Mouse (Mus musculus) bone marrow macrophage, adult 2 months (primary cell): ENCODE results near the gene Abcf3.

Experiments used
- CTCF ChIP-seq: IDR thresholded peaks from 2 replicates; pipeline ENCODE4 v1.5.1; 2012; ENCODE audit warnings: low read depth, mild to moderate bottlenecking, low read length, moderate library complexity
- POLR2A ChIP-seq: IDR thresholded peaks from 2 replicates; pipeline ENCODE4 v1.6.1; 2012; ENCODE audit warnings: mild to moderate bottlenecking, low read depth, low read length, borderline replicate concordance

DNA sequence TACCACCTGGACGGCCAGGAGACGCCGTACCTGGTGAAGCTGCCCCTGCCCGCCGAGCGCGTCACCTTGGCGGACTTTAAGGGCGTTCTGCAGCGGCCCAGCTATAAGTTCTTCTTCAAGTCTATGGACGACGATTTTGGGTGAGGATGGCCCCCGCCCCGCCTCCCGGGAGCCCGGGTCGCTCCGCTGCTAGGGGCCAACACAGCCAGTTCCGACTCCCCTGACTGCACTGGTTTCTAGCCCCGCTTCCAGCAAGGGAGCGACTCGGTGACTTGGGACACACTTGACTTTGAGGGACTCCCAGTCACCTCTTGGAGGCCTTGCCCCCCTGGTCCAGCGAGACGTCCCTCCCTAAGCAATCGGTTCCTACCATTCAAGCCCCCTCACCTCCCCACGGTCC, 31.2 kb upstream of the Abcf3 start:
- TF ChIP-seq CTCF (no peak), POLR2A (no peak)
